Mouse (Mus musculus) hindlimb bud, embryonic 11.5 days (tissue): ENCODE measurements around the gene Camkmt.

Experiments
- DNase-seq: peaks from one replicate; pipeline ENCODE4 v3.0.0-alpha.2; 2012; ENCODE audit warnings: low read depth, low spot score; ENCODE audit errors: extremely low spot score

Gene Camkmt

GRCm38 (mm10) chr17:85355356-85355755, 265.0 kb downstream of the Camkmt start:
- DNase-seq, result no peak

- no peak for DNase-seq
Observed at GRCm38 (mm10) chr17:85361006-85361405, 270.7 kb downstream of the Camkmt start.

GRCm38 (mm10) chr17:85367319-85367718, 277.0 kb downstream of the Camkmt start:
- no peak for DNase-seq

DNA sequence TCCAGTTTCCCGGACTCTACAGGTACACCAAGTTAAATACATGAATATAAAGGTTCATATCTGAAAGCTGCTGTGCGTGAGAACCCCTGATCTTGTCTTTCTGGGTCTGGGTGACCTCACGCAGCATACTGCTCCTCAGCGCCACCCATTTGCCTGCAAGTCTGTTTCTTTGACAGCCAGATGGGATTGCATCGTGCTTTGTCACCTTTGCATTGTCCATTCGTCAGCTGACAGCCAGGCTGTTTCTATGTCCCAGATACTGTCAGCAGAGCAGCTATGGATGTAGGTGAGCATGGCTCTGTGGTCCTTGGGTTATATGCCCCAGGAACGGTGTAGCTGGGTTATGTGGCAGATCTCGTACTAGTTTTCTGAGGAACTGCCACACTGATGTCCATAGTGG, 278.4 kb downstream of the Camkmt start:
- DNase-seq, result no peak

DNA sequence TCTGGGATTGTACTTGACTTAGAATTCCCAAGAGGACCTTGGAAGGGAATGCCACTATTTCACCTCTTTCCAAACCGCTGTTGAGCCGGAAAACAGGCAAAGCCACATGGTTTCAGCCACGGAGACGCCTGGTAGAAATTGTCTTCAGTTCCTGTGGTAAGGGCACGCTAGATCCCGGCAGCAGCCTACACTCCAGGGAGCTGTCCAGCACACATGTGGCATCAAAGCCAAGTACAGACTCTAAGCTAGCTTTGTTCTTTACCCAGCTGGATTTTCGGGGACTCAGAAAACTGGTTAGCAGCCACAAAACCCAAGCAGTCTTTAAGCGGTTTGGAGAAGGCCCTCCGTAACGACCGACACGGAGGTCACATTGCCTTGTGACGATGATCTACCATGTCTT, 281.7 kb downstream of the Camkmt start:
- no peak for DNase-seq

DNA sequence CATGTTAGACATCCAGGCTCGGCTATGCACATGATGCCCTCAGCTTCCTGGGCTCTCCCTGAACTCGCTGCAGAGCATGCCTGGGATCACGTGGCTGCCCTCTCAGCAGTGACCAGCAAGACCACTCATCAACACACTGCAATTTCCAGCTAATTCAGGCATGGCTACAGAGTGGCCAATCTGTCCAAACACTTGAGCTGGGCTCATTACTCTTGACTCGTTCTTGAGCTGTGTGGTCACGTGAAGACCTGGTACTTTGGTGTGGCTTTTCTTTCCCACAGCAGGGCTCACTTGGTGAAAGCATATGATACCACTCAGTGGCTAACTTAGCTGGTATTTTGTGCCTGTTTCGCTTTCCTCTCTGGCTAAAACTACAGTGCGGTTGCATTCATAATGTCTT, 282.2 kb downstream of the Camkmt start:
- no peak for DNase-seq

GRCm38 (mm10) chr17:85374100-85374833, 283.9 kb downstream of the Camkmt start:
- no peak for DNase-seq

GRCm38 (mm10) chr17:85374834-85375176, 284.5 kb downstream of the Camkmt start:
- no peak for DNase-seq

GRCm38 (mm10) chr17:85375523-85375922, 285.2 kb downstream of the Camkmt start:
- DNase-seq, result no peak

DNA sequence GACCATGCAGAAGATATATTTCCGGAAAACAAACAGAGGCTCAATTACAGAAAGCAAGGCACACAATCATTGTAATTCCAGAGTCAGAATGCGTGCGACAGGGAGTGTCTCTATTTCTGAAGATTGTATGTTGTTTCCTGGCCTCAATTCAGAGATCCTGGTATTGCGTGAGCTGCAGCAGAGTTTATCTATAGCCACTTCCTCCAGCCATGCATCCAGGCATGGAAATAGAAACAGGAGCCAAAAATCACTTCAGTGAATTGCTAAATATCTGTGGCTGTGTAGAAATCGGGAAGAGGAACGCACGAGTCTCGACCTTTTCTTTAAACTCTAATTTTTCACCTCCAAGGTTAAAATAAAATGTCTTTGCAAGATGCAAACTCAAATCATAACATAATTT, 287.1 kb downstream of the Camkmt start:
- no peak for DNase-seq

DNA sequence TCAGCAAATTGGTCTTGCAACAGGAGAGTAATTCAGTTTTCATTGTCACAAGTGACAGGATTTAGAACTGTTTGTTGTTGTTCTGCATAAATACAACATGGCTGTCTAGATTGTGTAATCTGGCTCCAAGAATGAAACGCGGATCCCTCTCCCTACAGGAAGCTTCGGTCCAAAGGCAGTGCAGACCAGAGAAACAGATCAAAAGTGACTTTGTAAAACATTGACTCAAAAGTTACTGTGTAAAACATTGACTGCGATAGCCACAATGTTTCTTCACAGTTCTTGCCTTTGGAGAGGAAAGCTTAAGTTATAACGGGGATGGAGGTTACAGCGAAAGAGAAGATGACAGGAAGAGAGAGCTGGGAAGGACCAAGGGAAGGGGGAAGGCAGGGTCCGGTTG, 288.7 kb downstream of the Camkmt start:
- DNase-seq, result no peak

DNA sequence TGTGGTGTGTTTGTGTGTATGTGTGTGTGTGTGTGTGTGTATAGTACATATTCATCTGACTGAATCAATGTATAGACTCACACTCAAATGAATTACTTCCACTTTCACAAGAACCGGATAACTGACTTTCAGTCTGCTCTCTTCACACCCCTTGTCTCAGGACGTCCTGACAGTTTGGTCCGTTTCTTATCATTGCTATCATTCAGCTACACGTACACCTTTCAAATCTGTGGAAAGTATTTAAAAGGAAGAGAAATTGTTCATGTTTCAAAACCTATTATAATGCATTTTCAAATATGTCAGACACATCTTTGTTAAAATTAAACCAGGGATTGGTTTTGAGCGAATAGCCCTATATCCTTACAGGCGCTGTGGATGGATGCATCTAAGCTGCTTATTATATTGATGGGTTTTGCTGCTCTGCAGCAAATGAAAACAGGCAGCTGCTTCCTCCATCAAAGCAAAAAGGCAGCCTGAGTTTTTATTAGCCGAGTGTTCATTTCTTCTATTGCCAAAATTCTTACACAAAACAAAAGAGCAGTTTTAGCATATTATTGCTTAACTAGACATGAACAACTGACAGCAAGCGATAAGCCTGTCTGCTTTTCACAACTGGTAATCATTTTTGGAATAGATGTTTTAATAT, 291.3 kb downstream of the Camkmt start:
- no peak for DNase-seq

GRCm38 (mm10) chr17:85382344-85382743, 292.0 kb downstream of the Camkmt start:
- no peak for DNase-seq

DNA sequence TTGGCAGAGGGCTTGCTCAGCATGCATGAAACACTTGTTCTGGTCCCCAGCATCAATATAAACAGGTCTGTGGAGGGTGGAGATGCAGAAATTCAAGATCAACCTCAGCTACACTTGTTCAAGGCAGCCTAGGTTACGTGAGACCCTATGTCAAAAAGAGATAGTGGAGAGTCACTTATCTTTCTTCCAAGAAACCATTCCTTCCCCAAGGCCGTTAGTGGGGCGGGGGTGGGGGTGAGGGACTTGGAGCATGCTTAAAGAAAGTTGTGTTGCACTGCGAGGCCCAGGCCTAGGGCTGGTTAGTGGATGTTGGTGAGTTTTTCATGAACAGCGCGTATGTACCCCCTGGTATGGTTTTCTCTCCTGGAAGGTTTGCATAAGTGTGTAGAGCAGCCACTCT, 292.6 kb downstream of the Camkmt start:
- DNase-seq, result no peak

- DNase-seq, result no peak
Observed at GRCm38 (mm10) chr17:85393091-85393890, 302.9 kb downstream of the Camkmt start.

GRCm38 (mm10) chr17:85393891-85394321, 303.6 kb downstream of the Camkmt start:
- no peak for DNase-seq

DNA sequence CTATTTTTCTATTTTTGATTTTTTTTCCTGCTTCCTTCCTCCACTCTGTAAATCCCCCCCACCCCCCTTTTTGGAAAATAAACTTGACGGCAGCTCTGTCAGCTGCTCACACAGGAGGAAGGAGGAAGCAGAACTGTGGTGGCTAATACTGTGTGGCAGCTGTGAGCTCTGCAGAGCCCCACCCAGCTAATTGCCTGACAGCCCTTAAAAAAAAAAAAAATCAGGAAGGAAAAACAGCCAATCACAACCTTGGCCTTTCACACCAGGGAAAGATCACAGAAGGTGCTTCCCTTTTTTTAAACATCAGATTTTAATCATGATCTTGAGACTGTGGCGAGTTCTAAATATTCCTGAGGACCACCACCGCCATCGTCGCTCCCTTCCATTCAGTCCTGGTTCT, 305.1 kb downstream of the Camkmt start:
- DNase-seq, result no peak

DNA sequence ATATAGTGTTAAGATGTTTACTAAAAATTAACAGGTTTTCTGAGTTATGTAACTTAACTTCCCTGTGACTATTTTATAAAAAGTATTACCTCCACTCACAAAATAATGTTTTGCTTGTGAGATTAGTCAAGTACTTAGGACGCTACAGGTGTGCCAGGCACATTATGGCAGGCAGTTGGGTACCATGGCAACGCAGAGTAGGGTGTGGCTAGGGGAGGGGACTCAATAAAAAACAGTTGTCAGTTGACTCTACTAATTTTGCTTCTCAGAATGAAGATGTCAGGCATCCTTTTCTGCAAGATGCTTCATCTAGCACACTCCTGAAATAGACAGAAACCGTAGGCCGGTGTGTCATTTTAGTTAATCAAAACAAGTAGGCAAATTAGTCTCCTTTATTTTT, 310.4 kb downstream of the Camkmt start:
- DNase-seq, result no peak

DNA sequence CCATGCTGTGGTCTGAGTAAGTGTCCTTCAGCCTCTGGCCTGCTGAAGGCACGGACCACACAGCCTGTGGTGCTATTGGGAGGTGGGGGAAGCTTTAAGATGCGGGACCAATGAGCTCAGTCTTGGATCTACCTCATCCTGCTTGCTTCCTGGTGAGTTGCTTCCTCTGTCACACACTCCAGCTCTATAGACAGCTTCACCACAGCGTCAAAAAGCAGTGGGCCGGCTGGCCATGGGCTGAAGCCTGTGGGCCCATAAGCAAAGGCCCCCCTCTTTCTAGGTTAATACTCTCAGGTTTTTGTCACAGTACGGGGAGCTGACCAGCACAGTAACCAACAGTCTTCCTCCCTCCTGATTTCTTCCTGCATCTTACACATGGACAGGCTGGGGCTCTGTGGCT, 314.8 kb downstream of the Camkmt start:
- no peak for DNase-seq

DNA sequence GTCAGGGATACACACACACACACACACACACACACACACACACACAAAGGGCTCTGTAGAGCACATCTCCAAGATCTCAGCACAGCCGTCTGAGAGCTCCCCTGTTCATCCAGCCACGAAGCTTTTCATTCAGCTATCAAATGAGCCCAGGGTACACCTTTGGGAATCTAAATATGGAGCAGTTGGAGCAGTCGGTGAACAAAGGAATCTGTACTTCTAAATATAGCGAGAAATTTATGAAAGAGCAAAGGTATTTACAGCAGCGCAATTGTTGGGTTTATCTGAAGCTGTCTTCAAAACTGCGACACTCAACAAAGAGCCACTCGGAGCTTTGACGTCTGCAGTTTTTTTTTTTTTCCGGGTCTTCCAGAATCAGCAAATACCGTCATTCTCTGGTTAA, 315.8 kb downstream of the Camkmt start:
- DNase-seq, result no peak

DNA sequence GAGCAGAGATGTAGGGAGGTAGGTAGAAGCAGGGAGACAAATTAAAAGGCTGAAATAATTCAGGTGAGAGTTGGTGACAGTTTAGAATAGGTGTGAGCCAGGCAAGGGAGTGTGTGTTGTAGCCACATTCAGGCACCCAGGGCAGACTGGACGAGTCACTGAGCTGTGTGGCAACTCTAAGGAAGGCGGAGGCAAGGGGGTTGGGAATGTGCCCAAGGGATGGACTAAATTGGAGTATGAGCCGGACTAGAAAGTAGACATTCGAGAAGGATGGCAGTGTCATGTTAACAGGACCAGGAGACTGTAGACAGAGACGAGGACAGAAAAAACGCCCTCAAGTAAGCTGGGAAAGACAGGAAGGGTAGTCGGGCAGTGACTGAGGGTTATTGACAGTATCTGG, 338.5 kb downstream of the Camkmt start:
- no peak for DNase-seq

- DNase-seq, result no peak
Observed at GRCm38 (mm10) chr17:85432923-85433322, 342.6 kb downstream of the Camkmt start.
